Mouse (Mus musculus): ENCODE data around the gene Brca2. TPM values are rescaled to one million over a fixed set of nuclear protein-coding genes. Genes with fewer than 3 reads are reported as not detected.

The Brca2 gene
- total and polyA plus RNA-seq, 2 experiments from 2014 or later, result 9.4 to 10.7 TPM

GRCm38 (mm10) chr5:150598202-150599119 lies 76.0 kb downstream of the Brca2 start:
- H3K9ac ChIP-seq (replicated peaks; ENCODE audit: low read length, poor library complexity, severe bottlenecking), result no peak overlapping the region
- WGBS, result 74% methylated on average over 21 of the region's 21 CpGs

GRCm38 (mm10) chr5:150599301-150600294 lies 77.2 kb downstream of the Brca2 start:
- H3K4me3 ChIP-seq (ENCODE audit: low read depth, low read length), result no peak overlapping the region
- H3K36me3 ChIP-seq (ENCODE audit: insufficient read depth, low read length), result 0 out of 2 replicates have a peak, but pooled peaks cover 4% of the 10 kb centered on the region
- no peak overlapping the region for H3K4me2 ChIP-seq (ENCODE audit: low read depth, low read length, poor library complexity, severe bottlenecking)
- H3K27me3 ChIP-seq (ENCODE audit: insufficient read depth, low read length), result no peaks in the 10 kb centered on the region
- 63% methylated on average over 13 of the region's 13 CpGs for WGBS
- no peak for DNase-seq (ENCODE audit: low spot score)
- ATAC-seq (ENCODE audit: low FRiP score), result no peak
- H3K4me1 ChIP-seq (ENCODE audit: insufficient read depth, low read length), result peaks cover 5% of the 10 kb centered on the region; the same call in 1 of the 2 replicates
- no peak overlapping the region for H3K27ac ChIP-seq (ENCODE audit: low read depth, low read length)
- no peak overlapping the region for H3K9ac ChIP-seq (replicated peaks; ENCODE audit: low read length, poor library complexity, severe bottlenecking)
- H3K9me3 ChIP-seq (ENCODE audit: low read length), result no peaks in the 10 kb centered on the region
- no peak for TF ChIP-seq CTCF (IDR thresholded peaks at IDR 0.05)

More at GRCm38 (mm10) chr5:150598202-150599119, 76.0 kb downstream of the Brca2 start:
- Histone ChIP-seq H3K4me2 (ENCODE audit: low read depth, low read length, poor library complexity, severe bottlenecking) (no peak overlapping the region), H3K9me3 (ENCODE audit: low read length) (no peaks in the 10 kb centered on the region), H3K36me3 (ENCODE audit: insufficient read depth, low read length) (0 out of 2 replicates have a peak, but pooled peaks cover 4% of the 10 kb centered on the region), H3K4me1 (ENCODE audit: insufficient read depth, low read length) (peaks cover 5% of the 10 kb centered on the region; the same call in 1 of the 2 replicates), H3K4me3 (ENCODE audit: low read depth, low read length) (no peak overlapping the region), H3K27me3 (ENCODE audit: insufficient read depth, low read length) (no peaks in the 10 kb centered on the region), H3K27ac (ENCODE audit: low read depth, low read length) (no peak overlapping the region)
- no peak for ATAC-seq (ENCODE audit: low FRiP score)
- no peak for TF ChIP-seq CTCF (IDR thresholded peaks at IDR 0.05)
- no peak for DNase-seq (ENCODE audit: low spot score)

- Histone ChIP-seq H3K4me3 (ENCODE audit: low read depth, low read length) (no peak overlapping the region), H3K4me2 (ENCODE audit: low read depth, low read length, poor library complexity, severe bottlenecking) (no peak overlapping the region), H3K27me3 (ENCODE audit: insufficient read depth, low read length) (no peaks in the 10 kb centered on the region), H3K4me1 (ENCODE audit: insufficient read depth, low read length) (peaks cover 5% of the 10 kb centered on the region; the same call in 1 of the 2 replicates), H3K27ac (ENCODE audit: low read depth, low read length) (peak overlapping the region; percentile 74), H3K9ac (replicated peaks; ENCODE audit: low read length, poor library complexity, severe bottlenecking) (no peak overlapping the region), H3K9me3 (ENCODE audit: low read length) (no peaks in the 10 kb centered on the region), H3K36me3 (ENCODE audit: insufficient read depth, low read length) (0 out of 2 replicates have a peak, but pooled peaks cover 4% of the 10 kb centered on the region)
- 65% methylated on average over 20 of the region's 20 CpGs for WGBS
- DNase-seq (ENCODE audit: low spot score) (no peak), ATAC-seq (ENCODE audit: low FRiP score) (peak; percentile 45)
- TF ChIP-seq CTCF (IDR thresholded peaks at IDR 0.05), result no peak
Measured at GRCm38 (mm10) chr5:150600554-150601440, 78.4 kb downstream of the Brca2 start.

- H3K4me1 ChIP-seq (ENCODE audit: insufficient read depth, low read length), result peaks cover 5% of the 10 kb centered on the region; the same call in 1 of the 2 replicates
- no peak overlapping the region for H3K9ac ChIP-seq (replicated peaks; ENCODE audit: low read length, poor library complexity, severe bottlenecking)
- no peaks in the 10 kb centered on the region for H3K27me3 ChIP-seq (ENCODE audit: insufficient read depth, low read length)
- no peaks in the 10 kb centered on the region for H3K9me3 ChIP-seq (ENCODE audit: low read length)
- H3K36me3 ChIP-seq (ENCODE audit: insufficient read depth, low read length), result no peaks in the 10 kb centered on the region; the same call in 1 of the 2 replicates
- H3K4me3 ChIP-seq (ENCODE audit: low read depth, low read length), result no peak overlapping the region
- WGBS, result 54% methylated on average over 14 of the region's 14 CpGs
- peak; percentile 73 for DNase-seq (ENCODE audit: low spot score)
- H3K27ac ChIP-seq (ENCODE audit: low read depth, low read length), result peak overlapping the region; percentile 74
- TF ChIP-seq CTCF (IDR thresholded peaks at IDR 0.05), result no peak
- ATAC-seq (ENCODE audit: low FRiP score), result peak; percentile 73
- no peak overlapping the region for H3K4me2 ChIP-seq (ENCODE audit: low read depth, low read length, poor library complexity, severe bottlenecking)
Measured at GRCm38 (mm10) chr5:150601441-150602230, 79.2 kb downstream of the Brca2 start.

All from midbrain, postnatal 0 days (tissue).